Comparison of ENCODE assay signal across 12 mouse cellular contexts in genomic region chr3:152158344-152159291, GRCm38 (mm10). TPM values are rescaled to one million over a fixed set of nuclear protein-coding genes. Genes with fewer than 3 reads are reported as not detected.
DNase-seq lines count a peak whose midpoint lies in the region; ATAC-seq and TF ChIP-seq lines count a peak whose summit lies in the region.
"Had no signal": no experiment of that assay in that cellular context is flagged by ENCODE, and none has a peak within 500 bp of the region (broad histone marks: within the 10 kb centered on the region; RNA-seq: fewer than 3 reads in every experiment).

No protein-coding gene starts in this region.

- no peak overlapping the region for H3K9ac ChIP-seq in hindbrain, embryonic 11.5 days (ENCODE audit: low read depth, low read length)
- H3K9ac ChIP-seq in midbrain, embryonic 14.5 days (replicated peaks; ENCODE audit: low read length) = no peak overlapping the region
- H3K9ac ChIP-seq: embryonic facial prominence, embryonic 15.5 days had no signal

- 73% methylated on average over 10 of the region's 10 CpGs for WGBS in hindbrain, embryonic 11.5 days
- 78% methylated on average over 10 of the region's 10 CpGs for WGBS in hindbrain, embryonic 10.5 days
- WGBS in midbrain, embryonic 14.5 days = 66% methylated on average over 10 of the region's 10 CpGs
- 74% methylated on average over 10 of the region's 10 CpGs for WGBS in lung, adult 2 months
- 70% methylated on average over 10 of the region's 10 CpGs for WGBS in limb, embryonic 10.5 days

- no peak for DNase-seq in hindbrain, embryonic 11.5 days (ENCODE audit: low spot score)
- DNase-seq in hindbrain, embryonic 10.5 days (ENCODE audit: low spot score) = no peak
- peak; percentile 20 to 30 for DNase-seq in layer of hippocampus, adult 8-10 months (ENCODE audit: low spot score in 2 of 2)
- no peak for DNase-seq in layer of hippocampus, postnatal 10 days (ENCODE audit: low spot score in 2 of 2)
- DNase-seq in midbrain, embryonic 14.5 days = peak; percentile 49
- no peak for DNase-seq in lung, adult 2 months
- no peak for DNase-seq in limb, embryonic 10.5 days (ENCODE audit: low spot score)
- DNase-seq: cerebellum, adult 11-12 months; heart, postnatal 4 days had no signal

- no peak for TF ChIP-seq CTCF in embryonic fibroblast, embryonic 13.5 days (IDR thresholded peaks at IDR 0.05; ENCODE audit: borderline replicate concordance, insufficient read depth, low read length)
- no peak for TF ChIP-seq CTCF in lung, adult 2 months (IDR thresholded peaks at IDR 0.05; ENCODE audit: insufficient read depth, low read length)

- H3K9me3 ChIP-seq in hindbrain, embryonic 11.5 days (ENCODE audit: control insufficient read depth, low read length) = no peaks in the 10 kb centered on the region
- no peaks in the 10 kb centered on the region for H3K9me3 ChIP-seq in hindbrain, embryonic 10.5 days
- H3K9me3 ChIP-seq in midbrain, embryonic 14.5 days (ENCODE audit: control insufficient read depth, low read length) = no peaks in the 10 kb centered on the region
- no peaks in the 10 kb centered on the region for H3K9me3 ChIP-seq in limb, embryonic 10.5 days (replicated peaks)
- H3K9me3 ChIP-seq: embryonic facial prominence, embryonic 15.5 days had no signal

- no peak overlapping the region for H3K4me3 ChIP-seq in hindbrain, embryonic 11.5 days (ENCODE audit: low read depth, low read length)
- H3K4me3 ChIP-seq in hindbrain, embryonic 10.5 days = no peak overlapping the region
- no peak overlapping the region for H3K4me3 ChIP-seq in embryonic fibroblast, embryonic 13.5 days (ENCODE audit: insufficient read depth, low read length)
- H3K4me3 ChIP-seq in midbrain, embryonic 14.5 days (replicated peaks; ENCODE audit: low read depth, low read length) = no peak overlapping the region
- no peak overlapping the region for H3K4me3 ChIP-seq in lung, adult 2 months (replicated peaks; ENCODE audit: extremely low read depth, low read depth, low read length)
- no peak overlapping the region for H3K4me3 ChIP-seq in limb, embryonic 10.5 days
- H3K4me3 ChIP-seq: embryonic facial prominence, embryonic 15.5 days had no signal

- no peaks in the 10 kb centered on the region for H3K4me1 ChIP-seq in hindbrain, embryonic 11.5 days (replicated peaks; ENCODE audit: control insufficient read depth, insufficient read depth, low read length)
- H3K4me1 ChIP-seq in hindbrain, embryonic 10.5 days (replicated peaks) = no peaks in the 10 kb centered on the region
- peaks cover 10% of the 10 kb centered on the region for H3K4me1 ChIP-seq in embryonic fibroblast, embryonic 13.5 days (ENCODE audit: control insufficient read depth, insufficient read depth, low read length)
- H3K4me1 ChIP-seq in midbrain, embryonic 14.5 days (ENCODE audit: control insufficient read depth, insufficient read depth, low read length) = no peaks in the 10 kb centered on the region
- H3K4me1 ChIP-seq in lung, adult 2 months (ENCODE audit: control insufficient read depth, insufficient read depth, low read length) = no peaks in the 10 kb centered on the region; the same call in 1 of the 2 replicates
- H3K4me1 ChIP-seq in limb, embryonic 10.5 days = no peaks in the 10 kb centered on the region

- ATAC-seq in hindbrain, embryonic 11.5 days (ENCODE audit: low FRiP score) = peak; percentile 78
- ATAC-seq in midbrain, embryonic 14.5 days (ENCODE audit: low FRiP score, low TSS enrichment) = peak; percentile 44; the same call in 1 of the 2 replicates
- ATAC-seq: lung, postnatal 0 days had no signal

- H3K36me3 ChIP-seq in hindbrain, embryonic 11.5 days (ENCODE audit: control insufficient read depth, insufficient read depth, low read length) = no peaks in the 10 kb centered on the region
- no peaks in the 10 kb centered on the region for H3K36me3 ChIP-seq in hindbrain, embryonic 10.5 days
- H3K36me3 ChIP-seq in midbrain, embryonic 14.5 days (ENCODE audit: control insufficient read depth, insufficient read depth, low read length) = no peaks in the 10 kb centered on the region
- no peaks in the 10 kb centered on the region for H3K36me3 ChIP-seq in limb, embryonic 10.5 days
- H3K36me3 ChIP-seq: embryonic facial prominence, embryonic 15.5 days had no signal

- no peak for TF ChIP-seq POLR2A in embryonic fibroblast, embryonic 13.5 days (IDR thresholded peaks at IDR 0.05; ENCODE audit: low read depth, low read length)
- TF ChIP-seq POLR2A in lung, adult 2 months (IDR thresholded peaks at IDR 0.05; ENCODE audit: borderline replicate concordance, extremely low read depth, low read depth, low read length) = no peak

- no peak overlapping the region for H3K4me2 ChIP-seq in hindbrain, embryonic 11.5 days (replicated peaks; ENCODE audit: low read depth, low read length)
- no peak overlapping the region for H3K4me2 ChIP-seq in midbrain, embryonic 14.5 days (ENCODE audit: low read length)
- H3K4me2 ChIP-seq: embryonic facial prominence, embryonic 15.5 days had no signal

- no peak overlapping the region for H3K27ac ChIP-seq in hindbrain, embryonic 11.5 days (ENCODE audit: low read depth, low read length)
- H3K27ac ChIP-seq in hindbrain, embryonic 10.5 days = no peak overlapping the region
- H3K27ac ChIP-seq in embryonic fibroblast, embryonic 13.5 days (ENCODE audit: insufficient read depth, low read length) = peak overlapping the region; percentile 25; the same call in 1 of the 2 replicates
- no peak overlapping the region for H3K27ac ChIP-seq in midbrain, embryonic 14.5 days (replicated peaks; ENCODE audit: low read depth, low read length)
- no peak overlapping the region for H3K27ac ChIP-seq in limb, embryonic 10.5 days
- H3K27ac ChIP-seq: embryonic facial prominence, embryonic 15.5 days had no signal

- H3K27me3 ChIP-seq in hindbrain, embryonic 11.5 days (ENCODE audit: control insufficient read depth, insufficient read depth, low read length) = no peaks in the 10 kb centered on the region
- peaks cover 6% of the 10 kb centered on the region; the same call in 1 of the 2 replicates for H3K27me3 ChIP-seq in hindbrain, embryonic 10.5 days (ENCODE audit: insufficient read depth, poor library complexity, severe bottlenecking)
- H3K27me3 ChIP-seq in midbrain, embryonic 14.5 days (ENCODE audit: control insufficient read depth, insufficient read depth, low read length) = no peaks in the 10 kb centered on the region
- peaks cover 3% of the 10 kb centered on the region; the same call in 1 of the 2 replicates for H3K27me3 ChIP-seq in limb, embryonic 10.5 days (ENCODE audit: low read depth, poor library complexity, severe bottlenecking)
- H3K27me3 ChIP-seq: embryonic facial prominence, embryonic 15.5 days had no signal

RNA-seq across cellular contexts. Expression of gene Gipc2, which starts 7.4 kb away (rescaled TPM):
- polyA plus RNA-seq in hindbrain, embryonic 11.5 days (2014; fragmentation: Nextera tagmentation; extraction: Ambion mirVana) = 3.1 and 5.0 TPM in 2 replicates
- polyA plus RNA-seq in hindbrain, embryonic 10.5 days (2016; fragmentation: Nextera tagmentation; extraction: Ambion mirVana) = 2.6 and 2.9 TPM in 2 replicates
- total RNA-seq in layer of hippocampus, adult 8-10 months (2022) = 1 to 10 TPM in 3 of 4 experiments, under 1 TPM in 1; 0.68 to 1.9 (median 1.5) TPM
- total RNA-seq in layer of hippocampus, postnatal 10 days (2021) = 1 to 10 TPM; 1.3 to 2.8 TPM
- 1.9 and 3.9 TPM in 2 replicates for polyA plus RNA-seq in embryonic fibroblast, embryonic 13.5 days (2011; ENCODE audit: insufficient read length, low read depth, missing spikeins)
- polyA plus RNA-seq in midbrain, embryonic 14.5 days (2014; fragmentation: Nextera tagmentation; extraction: Ambion mirVana) = 9.3 and 11.5 TPM in 2 replicates
- 20.1 and 36.6 TPM in 2 replicates for polyA plus RNA-seq in lung, adult 2 months (2012; rRNA removed)
- polyA plus RNA-seq in limb, embryonic 10.5 days (2016; fragmentation: Nextera tagmentation; extraction: Ambion mirVana) = 2.1 and 4.5 TPM in 2 replicates

RNA-seq across cellular contexts. Expression of gene Dnajb4, which starts 51.5 kb away (rescaled TPM):
- polyA plus RNA-seq in hindbrain, embryonic 11.5 days (2014; fragmentation: Nextera tagmentation; extraction: Ambion mirVana) = 28.9 and 29.1 TPM in 2 replicates
- polyA plus RNA-seq in hindbrain, embryonic 10.5 days (2016; fragmentation: Nextera tagmentation; extraction: Ambion mirVana) = 19.9 and 21.2 TPM in 2 replicates
- 10 to 100 TPM; 51.8 to 78.7 (median 62.1) TPM for total RNA-seq in layer of hippocampus, adult 8-10 months (2022)
- total RNA-seq in layer of hippocampus, postnatal 10 days (2021) = 10 to 100 TPM; 45.5 to 49.6 TPM
- 94.2 and 127 TPM in 2 replicates for polyA plus RNA-seq in embryonic fibroblast, embryonic 13.5 days (2011; ENCODE audit: insufficient read length, low read depth, missing spikeins)
- 39.5 and 41.3 TPM in 2 replicates for polyA plus RNA-seq in midbrain, embryonic 14.5 days (2014; fragmentation: Nextera tagmentation; extraction: Ambion mirVana)
- polyA plus RNA-seq in lung, adult 2 months (2012; rRNA removed) = 3.8 and 8.3 TPM in 2 replicates
- polyA plus RNA-seq in limb, embryonic 10.5 days (2016; fragmentation: Nextera tagmentation; extraction: Ambion mirVana) = 14.0 and 20.7 TPM in 2 replicates

RNA-seq across cellular contexts. Expression of gene Fubp1, which starts 51.6 kb away (rescaled TPM):
- polyA plus RNA-seq in hindbrain, embryonic 11.5 days (2014; fragmentation: Nextera tagmentation; extraction: Ambion mirVana) = 424 and 450 TPM in 2 replicates
- polyA plus RNA-seq in hindbrain, embryonic 10.5 days (2016; fragmentation: Nextera tagmentation; extraction: Ambion mirVana) = 321 and 408 TPM in 2 replicates
- 100 to 1,000 TPM; 114 to 141 (median 131) TPM for total RNA-seq in layer of hippocampus, adult 8-10 months (2022)
- 100 to 1,000 TPM; 136 to 139 TPM for total RNA-seq in layer of hippocampus, postnatal 10 days (2021)
- 138 and 142 TPM in 2 replicates for polyA plus RNA-seq in embryonic fibroblast, embryonic 13.5 days (2011; ENCODE audit: insufficient read length, low read depth, missing spikeins)
- polyA plus RNA-seq in midbrain, embryonic 14.5 days (2014; fragmentation: Nextera tagmentation; extraction: Ambion mirVana) = 219 and 279 TPM in 2 replicates
- polyA plus RNA-seq in lung, adult 2 months (2012; rRNA removed) = 59.9 and 66.2 TPM in 2 replicates
- 412 and 467 TPM in 2 replicates for polyA plus RNA-seq in limb, embryonic 10.5 days (2016; fragmentation: Nextera tagmentation; extraction: Ambion mirVana)

Comparison
In these comparisons a context has a peak if more than half of its experiments do, and no peak if none do; other contexts are left out.
1. DNase-seq: peak in layer of hippocampus, adult 8-10 months (2 of 2) and midbrain, embryonic 14.5 days (single experiment); none in hindbrain, embryonic 11.5 days (single experiment), hindbrain, embryonic 10.5 days (single experiment), layer of hippocampus, postnatal 10 days (0 of 2), lung, adult 2 months (single experiment) and limb, embryonic 10.5 days (single experiment).